Mouse (Mus musculus) liver, postnatal 0 days (tissue): Measurements from ENCODE around the gene Wdr54. TPM values are rescaled to one million over a fixed set of nuclear protein-coding genes. Genes with fewer than 3 reads are reported as not detected.

Experiments
- ATAC-seq: fragments of 200-750 bp; cut with Nextera tagmentation; 2 replicates; pipeline ENCODE4 v1.8.0; 2017; ENCODE audit warnings: mild to moderate bottlenecking, moderate library complexity
- DNase-seq: peaks from one replicate; pipeline ENCODE4 v3.0.0-alpha.2; 2016
- H3K27ac ChIP-seq: fragments of 300-500 bp; sonication (generic); 2 replicates; pipeline ENCODE4 v1.5.1; 2014; ENCODE audit warnings: antibody characterized with exemption, moderate library complexity, mild to moderate bottlenecking, low read depth
- H3K27me3 ChIP-seq: fragments of 300-500 bp; sonication (generic); 2 replicates; pipeline ENCODE4 v1.6.1; 2014; ENCODE audit warnings: low read length, control low read depth, mixed read lengths; ENCODE audit not compliant: insufficient read depth
- H3K36me3 ChIP-seq: fragments of 300-500 bp; sonication (generic); replicated peaks from 2 replicates; pipeline ENCODE4 v1.6.1; 2014; ENCODE audit warnings: mild to moderate bottlenecking, control low read depth, low read length, moderate library complexity, mixed read lengths; ENCODE audit not compliant: insufficient read depth
- H3K4me1 ChIP-seq: fragments of 300-500 bp; sonication (generic); 2 replicates; pipeline ENCODE4 v1.6.1; 2014; ENCODE audit warnings: antibody characterized with exemption, mild to moderate bottlenecking, control low read depth; ENCODE audit not compliant: insufficient read depth
- H3K4me2 ChIP-seq: fragments of 300-500 bp; sonication (generic); 2 replicates; pipeline ENCODE4 v1.6.1; 2014; ENCODE audit warnings: low read depth, mild to moderate bottlenecking, low read length, moderate library complexity, mixed read lengths
- H3K4me3 ChIP-seq: fragments of 300-500 bp; sonication (generic); 2 replicates; pipeline ENCODE4 v1.5.1; 2014; ENCODE audit warnings: low read depth, low read length
- H3K9ac ChIP-seq: fragments of 300-500 bp; sonication (generic); replicated peaks from 2 replicates; pipeline ENCODE4 v1.6.1; 2014; ENCODE audit warnings: mild to moderate bottlenecking, moderate library complexity
- H3K9me3 ChIP-seq: fragments of 300-500 bp; sonication (generic); 2 replicates; pipeline ENCODE4 v1.6.1; 2016; ENCODE audit warnings: mild to moderate bottlenecking, control low read depth, low read length, mixed read lengths
- CTCF ChIP-seq: sonication (generic); IDR thresholded peaks from 2 replicates; pipeline ENCODE4 v1.5.1; 2016; ENCODE audit warnings: antibody characterized with exemption, low read depth
- EP300 ChIP-seq: IDR thresholded peaks from 2 replicates; pipeline ENCODE4 v1.6.1; 2016; ENCODE audit warnings: antibody characterized with exemption, low read depth, mild to moderate bottlenecking
- WGBS: fragments of 180-500 bp; shearing (Covaris S2); extraction: QIAGEN DNeasy Blood & Tissue Kit; methylation state at CpG from one replicate; pipeline ENCODE4 v1.1.7; 2014; ENCODE audit not compliant: insufficient replicate concordance; 5-methylcytosine and 5-hydroxymethylcytosine counted together
- polyA plus RNA-seq: library from polyadenylated mRNA; unstranded; fragments of >200 nt; fragmentation: Nextera tagmentation; extraction: Ambion mirVana; gene quantifications from 2 replicates; pipeline ENCODE4 v1.2.1, GENCODE M21; 2015

Wdr54 gene
- polyA plus RNA-seq, 1 experiment from 2014 or later, result 0.20 TPM

- Histone ChIP-seq H3K4me1 (no peaks in the 10 kb centered on the region), H3K4me2 (no peak overlapping the region), H3K9me3 (no peaks in the 10 kb centered on the region), H3K27me3 (no peaks in the 10 kb centered on the region), H3K27ac (no peak overlapping the region), H3K4me3 (no peak overlapping the region), H3K36me3 (peaks cover 45% of the 10 kb centered on the region), H3K9ac (no peak overlapping the region)
- ATAC-seq, result 0 out of 2 replicates have a peak, but pooled peaks have one; percentile 27
- WGBS, result 34% methylated on average over 25 of the region's 25 CpGs
- DNase-seq, result peak; percentile 31
- TF ChIP-seq CTCF (no peak), EP300 (no peak)
These were observed 30.0 kb upstream of the Wdr54 start for GRCm38 (mm10) chr6:83185895-83186861.

GRCm38 (mm10) chr6:83184858-83185435 lies 28.8 kb upstream of the Wdr54 start:
- Histone ChIP-seq H3K9ac (no peak overlapping the region), H3K27me3 (no peaks in the 10 kb centered on the region), H3K9me3 (no peaks in the 10 kb centered on the region), H3K4me3 (no peak overlapping the region), H3K4me2 (no peak overlapping the region), H3K27ac (no peak overlapping the region), H3K36me3 (peaks cover 33% of the 10 kb centered on the region), H3K4me1 (no peaks in the 10 kb centered on the region)
- no peak for DNase-seq
- WGBS, result 89% methylated on average over 3 of the region's 3 CpGs
- ATAC-seq, result no peak
- peak; percentile 59 for TF ChIP-seq CTCF
- no peak for TF ChIP-seq EP300

- H3K4me1 ChIP-seq, result peaks cover 2% of the 10 kb centered on the region; the same call in 1 of the 2 replicates
- TF ChIP-seq CTCF (no peak), EP300 (no peak)
- H3K9me3 ChIP-seq, result no peaks in the 10 kb centered on the region
- H3K36me3 ChIP-seq, result peaks cover 20% of the 10 kb centered on the region
- DNase-seq (no peak), ATAC-seq (no peak)
- no peak overlapping the region for H3K4me3 ChIP-seq
- H3K27me3 ChIP-seq, result no peaks in the 10 kb centered on the region
- no peak overlapping the region for H3K9ac ChIP-seq
- H3K27ac ChIP-seq, result no peak overlapping the region
- WGBS, result 68% methylated on average over 6 of the region's 6 CpGs
- no peak overlapping the region for H3K4me2 ChIP-seq
These were observed 24.4 kb upstream of the Wdr54 start for GRCm38 (mm10) chr6:83180605-83181004.

GRCm38 (mm10) chr6:83179390-83180117 lies 23.4 kb upstream of the Wdr54 start:
- no peak overlapping the region for H3K4me2 ChIP-seq
- no peaks in the 10 kb centered on the region for H3K9me3 ChIP-seq
- H3K9ac ChIP-seq, result no peak overlapping the region
- no peak overlapping the region for H3K27ac ChIP-seq
- no peak for TF ChIP-seq CTCF
- TF ChIP-seq EP300, result no peak
- H3K4me1 ChIP-seq, result peaks cover 2% of the 10 kb centered on the region; the same call in 1 of the 2 replicates
- H3K36me3 ChIP-seq, result peaks cover 17% of the 10 kb centered on the region
- no peak overlapping the region for H3K4me3 ChIP-seq
- ATAC-seq (no peak), DNase-seq (no peak)
- no peaks in the 10 kb centered on the region for H3K27me3 ChIP-seq
- WGBS, result 55% methylated on average over 12 of the region's 12 CpGs

- no peak overlapping the region for H3K9ac ChIP-seq
- H3K4me1 ChIP-seq, result peaks cover 2% of the 10 kb centered on the region; the same call in 1 of the 2 replicates
- no peak for ATAC-seq
- TF ChIP-seq EP300, result no peak
- no peak for TF ChIP-seq CTCF
- H3K9me3 ChIP-seq, result no peaks in the 10 kb centered on the region
- H3K36me3 ChIP-seq, result no peaks in the 10 kb centered on the region
- H3K27ac ChIP-seq, result no peak overlapping the region
- H3K4me2 ChIP-seq, result no peak overlapping the region
- H3K4me3 ChIP-seq, result no peak overlapping the region
- no peak for DNase-seq
- WGBS, result 77% methylated on average over 8 of the region's 8 CpGs
- no peaks in the 10 kb centered on the region for H3K27me3 ChIP-seq
These were observed 19.8 kb upstream of the Wdr54 start for GRCm38 (mm10) chr6:83175996-83176395.
